Mouse (Mus musculus) bone marrow, adult 2 months (tissue): ENCODE data around the gene Hsd3b7. TPM values are rescaled to one million over a fixed set of nuclear protein-coding genes. Genes with fewer than 3 reads are reported as not detected.
"Not testable (repeated sequence)": the region's sequence is repeated elsewhere in the genome, so short reads cannot be mapped to it uniquely, and the experiment has no call there.

Source experiments
- H3K27ac ChIP-seq: fragments of 200-500 bp; 2 replicates; pipeline ENCODE4 v1.5.1; 2012; ENCODE audit warnings: low read depth, mild to moderate bottlenecking, control low read depth, inconsistent platforms, low read length; ENCODE audit not compliant: control insufficient read depth, poor library complexity, insufficient read depth
- H3K4me1 ChIP-seq: fragments of 200-500 bp; 2 replicates; pipeline ENCODE4 v1.6.1; 2011; ENCODE audit warnings: low read length; ENCODE audit not compliant: control insufficient read depth, insufficient read depth
- H3K4me3 ChIP-seq: fragments of 200-500 bp; replicated peaks from 2 replicates; pipeline ENCODE3; 2011; ENCODE audit warnings: mild to moderate bottlenecking, low read depth, low read length, control low read depth; ENCODE audit not compliant: control insufficient read depth
- CTCF ChIP-seq: fragments of 200-500 bp; IDR thresholded peaks from 2 replicates; pipeline ENCODE4 v1.5.1; 2011; ENCODE audit warnings: low read length, control low read depth; ENCODE audit not compliant: control insufficient read depth, insufficient read depth
- POLR2A ChIP-seq: fragments of 200-500 bp; IDR thresholded peaks from 2 replicates; pipeline ENCODE4 v1.6.1; 2011; ENCODE audit warnings: low read depth, mild to moderate bottlenecking, control low read depth, low read length, borderline replicate concordance; ENCODE audit not compliant: control insufficient read depth
- WGBS: fragments of 180-500 bp; shearing (Covaris S2); methylation state at CpG from one replicate; pipeline ENCODE4 v1.1.7; 2018; 5-methylcytosine and 5-hydroxymethylcytosine counted together
- polyA plus RNA-seq: library from polyadenylated mRNA; stranded (reverse); fragments of >200 nt; gene quantifications from 2 replicates; pipeline ENCODE4 v1.2.4, GENCODE M21; 2011; ENCODE audit warnings: low replicate concordance; ENCODE audit not compliant: missing spikeins, insufficient read depth, insufficient read length

Gene Hsd3b7
- polyA plus RNA-seq, 1 experiment: 23.4 TPM

GRCm38 (mm10) chr7:127770039-127770905, 30.1 kb upstream of the Hsd3b7 start:
- TF ChIP-seq CTCF: no peak
- TF ChIP-seq POLR2A: no peak
- Histone ChIP-seq H3K4me3 (peak overlapping the region; percentile 81), H3K27ac (peak overlapping the region; percentile 88), H3K4me1 (peaks cover 2% of the 10 kb centered on the region; the same call in 1 of the 2 replicates)
- WGBS: under 1% methylated on average over 27 of the region's 27 CpGs

DNA sequence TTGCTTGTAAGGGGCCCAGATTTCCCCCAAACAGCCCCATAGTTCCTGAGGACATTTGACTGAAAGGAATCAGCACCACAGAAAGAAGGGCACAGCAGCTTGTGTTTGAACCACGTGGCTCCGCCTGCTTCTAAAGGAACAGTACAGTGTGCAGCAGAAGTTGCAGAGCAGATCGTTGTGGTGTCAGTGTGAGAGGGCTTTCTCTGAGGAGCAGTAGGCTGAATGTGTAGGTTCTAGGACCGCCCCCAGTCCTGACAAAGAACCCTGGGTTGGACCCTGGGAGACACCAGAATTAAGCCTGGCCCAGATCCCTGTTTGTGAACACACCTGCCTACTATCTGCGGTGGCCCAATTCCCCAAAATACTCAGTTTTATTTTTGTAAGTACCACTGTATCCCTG, 29.1 kb upstream of the Hsd3b7 start:
- TF ChIP-seq CTCF (no peak), POLR2A (no peak)
- H3K27ac ChIP-seq: no peak overlapping the region
- 50% methylated on average over 5 of the region's 5 CpGs for WGBS
- no peak overlapping the region for H3K4me3 ChIP-seq
- peaks cover 2% of the 10 kb centered on the region; the same call in 1 of the 2 replicates for H3K4me1 ChIP-seq

DNA sequence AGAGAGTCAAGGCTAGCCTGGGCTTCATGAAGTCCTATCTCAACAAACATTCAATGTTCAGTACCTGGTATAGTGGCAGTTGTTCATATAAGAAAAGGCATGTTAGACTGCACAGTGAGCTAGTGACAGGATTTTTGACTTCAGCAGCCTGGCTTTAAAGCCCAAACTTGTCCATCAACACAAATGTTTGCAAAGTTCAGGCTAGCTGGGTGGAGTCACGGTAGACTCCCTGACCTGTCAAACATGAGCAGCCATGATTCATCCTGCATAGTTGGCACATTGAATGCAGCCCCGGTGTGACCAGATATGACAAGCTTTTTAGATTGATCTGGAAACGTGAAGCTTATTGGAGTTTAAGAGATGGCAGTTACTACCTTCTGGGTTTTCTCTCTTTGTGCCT, 28.3 kb upstream of the Hsd3b7 start:
- TF ChIP-seq CTCF: no peak
- TF ChIP-seq POLR2A: no peak
- WGBS: 68% methylated on average over 3 of the region's 3 CpGs
- Histone ChIP-seq H3K4me1 (no peaks in the 10 kb centered on the region), H3K4me3 (no peak overlapping the region), H3K27ac (no peak overlapping the region)

GRCm38 (mm10) chr7:127772557-127772956, 27.8 kb upstream of the Hsd3b7 start:
- Histone ChIP-seq H3K27ac (no peak overlapping the region), H3K4me3 (no peak overlapping the region), H3K4me1 (no peaks in the 10 kb centered on the region)
- WGBS: 84% methylated on average over 1 of the region's 1 CpGs
- TF ChIP-seq CTCF: no peak
- no peak for TF ChIP-seq POLR2A

- Histone ChIP-seq H3K4me3 (no peak overlapping the region), H3K4me1 (no peaks in the 10 kb centered on the region), H3K27ac (no peak overlapping the region)
- TF ChIP-seq POLR2A: no peak
- TF ChIP-seq CTCF: peak; percentile 90
- 34% methylated on average over 9 of the region's 9 CpGs for WGBS
Observed at GRCm38 (mm10) chr7:127773664-127774384, 26.6 kb upstream of the Hsd3b7 start.

- H3K27ac ChIP-seq, H3K4me1 ChIP-seq: not testable (repeated sequence)
- 62% methylated on average over 7 of the region's 7 CpGs for WGBS
- H3K4me3 ChIP-seq: peak overlapping the region; percentile 81
Observed at GRCm38 (mm10) chr7:127775837-127776236, 24.6 kb upstream of the Hsd3b7 start.

DNA sequence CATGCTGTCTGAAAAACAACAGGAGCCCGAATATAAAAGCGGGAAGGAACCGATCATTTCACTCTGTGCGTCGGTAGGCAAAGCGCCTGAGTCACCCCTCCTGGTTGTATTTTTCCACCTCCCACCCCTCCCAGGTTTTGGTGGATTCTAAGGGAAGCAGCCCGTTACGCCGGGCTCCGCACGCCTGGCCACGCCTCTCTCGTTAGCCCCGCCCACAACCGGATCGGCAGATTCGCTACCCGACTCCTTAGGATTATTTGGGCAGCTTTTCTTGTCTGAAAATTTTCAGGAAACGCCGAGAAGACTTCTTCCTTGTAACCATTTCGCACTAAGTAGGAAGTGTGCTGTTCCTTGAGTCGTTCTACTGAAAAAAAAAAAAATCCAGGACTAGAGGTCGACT, 24.0 kb upstream of the Hsd3b7 start, which contains the start of gene Setd1a:
TSS of gene Setd1a (plus strand) at position 245 of the 400 bp plus-strand sequence.
- H3K4me1 ChIP-seq: no peaks in the 10 kb centered on the region
- TF ChIP-seq CTCF: no peak
- no peak for TF ChIP-seq POLR2A
- H3K27ac ChIP-seq: peak within 1 kb of the TSS; percentile 90
- WGBS: under 1% methylated on average over 23 of the region's 23 CpGs
- H3K4me3 ChIP-seq: peak within 1 kb of the TSS; percentile 81

- WGBS: 1% methylated on average over 58 of the region's 70 CpGs
- Histone ChIP-seq H3K4me3 (peak overlapping the region; percentile 81), H3K27ac (peak overlapping the region; percentile 90), H3K4me1 (no peaks in the 10 kb centered on the region)
- no peak for TF ChIP-seq POLR2A
- no peak for TF ChIP-seq CTCF
Observed at GRCm38 (mm10) chr7:127776878-127777473, 23.4 kb upstream of the Hsd3b7 start.
